Mouse (Mus musculus) liver, embryonic 16.5 days (tissue): ENCODE data around the gene Sebox. TPM values are rescaled to one million over a fixed set of nuclear protein-coding genes. Genes with fewer than 3 reads are reported as not detected.

Experiments
- ATAC-seq: fragments of 200-750 bp; cut with Nextera tagmentation; 2 replicates; pipeline ENCODE4 v1.8.0; 2017; ENCODE audit warnings: low read depth, mild to moderate bottlenecking, moderate number of reproducible peaks, moderate library complexity
- H3K27ac ChIP-seq: fragments of 300-500 bp; sonication (generic); 2 replicates; pipeline ENCODE4 v1.5.1; 2014; ENCODE audit warnings: mild to moderate bottlenecking, low read length
- H3K27me3 ChIP-seq: fragments of 300-500 bp; sonication (generic); 2 replicates; pipeline ENCODE4 v1.6.1; 2014; ENCODE audit warnings: low read depth, low read length, mixed read lengths; ENCODE audit not compliant: control insufficient read depth, insufficient read depth
- H3K36me3 ChIP-seq: fragments of 300-500 bp; sonication (generic); 2 replicates; pipeline ENCODE4 v1.6.1; 2014; ENCODE audit warnings: mild to moderate bottlenecking; ENCODE audit not compliant: control insufficient read depth, insufficient read depth
- H3K4me1 ChIP-seq: fragments of 300-500 bp; sonication (generic); 2 replicates; pipeline ENCODE4 v1.6.1; 2014; ENCODE audit warnings: low read depth, low read length, mixed read lengths; ENCODE audit not compliant: control insufficient read depth
- H3K4me2 ChIP-seq: fragments of 300-500 bp; sonication (generic); 2 replicates; pipeline ENCODE4 v1.6.1; 2014; ENCODE audit warnings: low read depth, low read length, mixed read lengths
- H3K4me3 ChIP-seq: fragments of 300-500 bp; sonication (generic); 2 replicates; pipeline ENCODE4 v1.5.1; 2014; ENCODE audit warnings: low read depth, mild to moderate bottlenecking, low read length
- H3K9ac ChIP-seq: fragments of 300-500 bp; sonication (generic); 2 replicates; pipeline ENCODE4 v1.6.1; 2014; ENCODE audit warnings: low read depth, low read length
- H3K9me3 ChIP-seq: fragments of 300-500 bp; sonication (generic); replicated peaks from 2 replicates; pipeline ENCODE4 v1.6.1; 2016; ENCODE audit warnings: low read length; ENCODE audit not compliant: control insufficient read depth
- WGBS: fragments of 180-500 bp; shearing (Covaris S2); extraction: QIAGEN DNeasy Blood & Tissue Kit; methylation state at CpG from one replicate; pipeline ENCODE4 v1.1.7; 2014; ENCODE audit not compliant: insufficient replicate concordance; 5-methylcytosine and 5-hydroxymethylcytosine counted together
- polyA plus RNA-seq: library from polyadenylated mRNA; unstranded; fragments of >200 nt; fragmentation: Nextera tagmentation; extraction: Ambion mirVana; gene quantifications from 2 replicates; pipeline ENCODE4 v1.2.1, GENCODE M21; 2015

Gene Sebox
- polyA plus RNA-seq, 1 experiment from 2014 or later: 0.25 TPM

GRCm38 (mm10) chr11:78536080-78536689, 32.9 kb downstream of the Sebox start, which contains the start of the genes Tnfaip1 and Ift20:
Gene Tnfaip1, minus strand, starts transcription at chr11:78536332.
Gene Ift20, plus strand, starts transcription at chr11:78536361.
- under 1% methylated on average over 52 of the region's 52 CpGs for WGBS

GRCm38 (mm10) chr11:78536690-78537084, 33.4 kb downstream of the Sebox start:
- peak overlapping the region; percentile 76 for H3K4me2 ChIP-seq
- H3K27me3 ChIP-seq: no peaks in the 10 kb centered on the region
- ATAC-seq: no peak
- peaks cover 20% of the 10 kb centered on the region for H3K4me1 ChIP-seq
- H3K36me3 ChIP-seq: peaks cover 11% of the 10 kb centered on the region
- H3K9me3 ChIP-seq: no peaks in the 10 kb centered on the region
- WGBS: under 1% methylated on average over 14 of the region's 14 CpGs
- peak overlapping the region; percentile 93 for H3K9ac ChIP-seq
- H3K27ac ChIP-seq: peak overlapping the region; percentile 91
- H3K4me3 ChIP-seq: peak overlapping the region; percentile 88

More at GRCm38 (mm10) chr11:78536080-78536689, 32.9 kb downstream of the Sebox start, which contains the start of the genes Tnfaip1 and Ift20:
- Histone ChIP-seq H3K4me1 (peaks cover 20% of the 10 kb centered on the region), H3K27ac (peak within 1 kb of the TSS; percentile 91), H3K4me2 (peak within 1 kb of the TSS; percentile 89), H3K9me3 (no peaks in the 10 kb centered on the region), H3K36me3 (peaks cover 8% of the 10 kb centered on the region), H3K27me3 (no peaks in the 10 kb centered on the region), H3K4me3 (peak within 1 kb of the TSS; percentile 88), H3K9ac (peak within 1 kb of the TSS; percentile 93)
- ATAC-seq: peak; percentile 96

GRCm38 (mm10) chr11:78540358-78540757, 37.1 kb downstream of the Sebox start:
- Histone ChIP-seq H3K4me3 (no peak overlapping the region), H3K9me3 (no peaks in the 10 kb centered on the region), H3K4me1 (peaks cover 12% of the 10 kb centered on the region), H3K36me3 (peaks cover 16% of the 10 kb centered on the region), H3K9ac (no peak overlapping the region), H3K27me3 (no peaks in the 10 kb centered on the region), H3K27ac (no peak overlapping the region), H3K4me2 (no peak overlapping the region)
- no peak for ATAC-seq
- WGBS: 63% methylated on average over 3 of the region's 3 CpGs

- no peak overlapping the region for H3K9ac ChIP-seq
- WGBS: 83% methylated on average over 7 of the region's 7 CpGs
- no peak overlapping the region for H3K27ac ChIP-seq
- H3K4me1 ChIP-seq: peaks cover 4% of the 10 kb centered on the region
- H3K27me3 ChIP-seq: no peaks in the 10 kb centered on the region
- ATAC-seq: no peak
- H3K4me2 ChIP-seq: no peak overlapping the region
- H3K9me3 ChIP-seq: no peaks in the 10 kb centered on the region
- peaks cover 16% of the 10 kb centered on the region for H3K36me3 ChIP-seq
- no peak overlapping the region for H3K4me3 ChIP-seq
Observed at GRCm38 (mm10) chr11:78544449-78545111, 41.3 kb downstream of the Sebox start.

GRCm38 (mm10) chr11:78545181-78545580, 41.9 kb downstream of the Sebox start:
- Histone ChIP-seq H3K36me3 (peaks cover 16% of the 10 kb centered on the region), H3K4me3 (no peak overlapping the region), H3K4me1 (peaks cover 10% of the 10 kb centered on the region), H3K9me3 (no peaks in the 10 kb centered on the region), H3K27me3 (no peaks in the 10 kb centered on the region), H3K9ac (no peak overlapping the region), H3K4me2 (no peak overlapping the region), H3K27ac (no peak overlapping the region)
- 33% methylated on average over 8 of the region's 8 CpGs for WGBS
- ATAC-seq: no peak

GRCm38 (mm10) chr11:78547718-78548460, 44.6 kb downstream of the Sebox start:
- H3K9ac ChIP-seq: no peak overlapping the region

GRCm38 (mm10) chr11:78549491-78549987, 46.3 kb downstream of the Sebox start:
- Histone ChIP-seq H3K9ac (peak overlapping the region; percentile 82), H3K27ac (peak overlapping the region; percentile 87), H3K4me1 (peaks cover 15% of the 10 kb centered on the region), H3K4me2 (peak overlapping the region; percentile 96), H3K27me3 (no peaks in the 10 kb centered on the region), H3K9me3 (no peaks in the 10 kb centered on the region), H3K36me3 (no peaks in the 10 kb centered on the region), H3K4me3 (peak overlapping the region; percentile 88)
- ATAC-seq: no peak
- 3% methylated on average over 5 of the region's 5 CpGs for WGBS

More at GRCm38 (mm10) chr11:78547718-78548460, 44.6 kb downstream of the Sebox start:
- no peak for ATAC-seq
- peaks cover 3% of the 10 kb centered on the region; the same call in 1 of the 2 replicates for H3K36me3 ChIP-seq
- H3K4me2 ChIP-seq: peak overlapping the region; percentile 96; the same call in 1 of the 2 replicates
- H3K9me3 ChIP-seq: no peaks in the 10 kb centered on the region
- 47% methylated on average over 2 of the region's 2 CpGs for WGBS
- H3K27ac ChIP-seq: no peak overlapping the region
- H3K4me3 ChIP-seq: no peak overlapping the region
- peaks cover 15% of the 10 kb centered on the region for H3K4me1 ChIP-seq
- H3K27me3 ChIP-seq: no peaks in the 10 kb centered on the region

GRCm38 (mm10) chr11:78550168-78551058, 47.2 kb downstream of the Sebox start, which contains the start of gene Tmem97:
Gene Tmem97, minus strand, starts transcription at chr11:78550777.
- under 1% methylated on average over 60 of the region's 60 CpGs for WGBS
- no peaks in the 10 kb centered on the region for H3K9me3 ChIP-seq

More at GRCm38 (mm10) chr11:78550168-78551058, 47.2 kb downstream of the Sebox start, which contains the start of gene Tmem97:
- peaks cover 22% of the 10 kb centered on the region for H3K4me1 ChIP-seq
- peak within 1 kb of the TSS; percentile 88 for H3K4me3 ChIP-seq
- H3K27ac ChIP-seq: peak within 1 kb of the TSS; percentile 87
- peak; percentile 99 for ATAC-seq
- no peaks in the 10 kb centered on the region for H3K27me3 ChIP-seq
- H3K9ac ChIP-seq: peak within 1 kb of the TSS; percentile 82
- H3K4me2 ChIP-seq: peak within 1 kb of the TSS; percentile 96
- H3K36me3 ChIP-seq: no peaks in the 10 kb centered on the region
